Mouse (Mus musculus) heart, embryonic 11.5 days (tissue): ENCODE data around the gene Kcnn4. TPM values are rescaled to one million over a fixed set of nuclear protein-coding genes. Genes with fewer than 3 reads are reported as not detected.

Experiments used
- ATAC-seq: fragments of 200-750 bp; cut with Nextera tagmentation; replicated peaks from 2 replicates; pipeline ENCODE4 v1.8.0; 2017; ENCODE audit warnings: moderate library complexity; ENCODE audit not compliant: insufficient number of reproducible peaks, low FRiP score, low TSS enrichment
- H3K27ac ChIP-seq: fragments of 300-500 bp; sonication (generic); 2 replicates; pipeline ENCODE4 v1.5.1; 2014; ENCODE audit warnings: mild to moderate bottlenecking, low read depth, low read length
- H3K27me3 ChIP-seq: fragments of 300-500 bp; sonication (generic); 2 replicates; pipeline ENCODE4 v1.6.1; 2014; ENCODE audit warnings: mild to moderate bottlenecking, low read length, mixed read lengths; ENCODE audit not compliant: control insufficient read depth, insufficient read depth
- H3K36me3 ChIP-seq: fragments of 300-500 bp; sonication (generic); 2 replicates; pipeline ENCODE4 v1.6.1; 2014; ENCODE audit warnings: mild to moderate bottlenecking, low read length, moderate library complexity, mixed read lengths; ENCODE audit not compliant: control insufficient read depth, insufficient read depth
- H3K4me1 ChIP-seq: fragments of 300-500 bp; sonication (generic); 2 replicates; pipeline ENCODE4 v1.6.1; 2014; ENCODE audit warnings: low read length; ENCODE audit not compliant: control insufficient read depth, insufficient read depth
- H3K4me2 ChIP-seq: fragments of 300-500 bp; sonication (generic); 2 replicates; pipeline ENCODE4 v1.6.1; 2014; ENCODE audit warnings: mild to moderate bottlenecking, moderate library complexity
- H3K4me3 ChIP-seq: fragments of 300-500 bp; sonication (generic); 2 replicates; pipeline ENCODE4 v1.5.1; 2014; ENCODE audit warnings: low read depth, low read length
- H3K9ac ChIP-seq: fragments of 300-500 bp; sonication (generic); 2 replicates; pipeline ENCODE4 v1.6.1; 2014; ENCODE audit warnings: mild to moderate bottlenecking, low read depth, low read length, moderate library complexity
- H3K9me3 ChIP-seq: fragments of 300-500 bp; sonication (generic); replicated peaks from 2 replicates; pipeline ENCODE4 v1.6.1; 2016; ENCODE audit warnings: low read length; ENCODE audit not compliant: control insufficient read depth
- WGBS: fragments of 180-500 bp; shearing (Covaris S2); extraction: QIAGEN DNeasy Blood & Tissue Kit; methylation state at CpG from one replicate; pipeline ENCODE4 v1.1.7; 2014; ENCODE audit not compliant: insufficient replicate concordance; 5-methylcytosine and 5-hydroxymethylcytosine counted together
- polyA plus RNA-seq: library from polyadenylated mRNA; unstranded; fragments of >200 nt; fragmentation: Nextera tagmentation; extraction: Ambion mirVana; gene quantifications from 2 replicates; pipeline ENCODE4 v1.2.1, GENCODE M21; 2014

Gene Kcnn4
- polyA plus RNA-seq, 1 experiment from 2014 or later, result 11.2 TPM

DNA sequence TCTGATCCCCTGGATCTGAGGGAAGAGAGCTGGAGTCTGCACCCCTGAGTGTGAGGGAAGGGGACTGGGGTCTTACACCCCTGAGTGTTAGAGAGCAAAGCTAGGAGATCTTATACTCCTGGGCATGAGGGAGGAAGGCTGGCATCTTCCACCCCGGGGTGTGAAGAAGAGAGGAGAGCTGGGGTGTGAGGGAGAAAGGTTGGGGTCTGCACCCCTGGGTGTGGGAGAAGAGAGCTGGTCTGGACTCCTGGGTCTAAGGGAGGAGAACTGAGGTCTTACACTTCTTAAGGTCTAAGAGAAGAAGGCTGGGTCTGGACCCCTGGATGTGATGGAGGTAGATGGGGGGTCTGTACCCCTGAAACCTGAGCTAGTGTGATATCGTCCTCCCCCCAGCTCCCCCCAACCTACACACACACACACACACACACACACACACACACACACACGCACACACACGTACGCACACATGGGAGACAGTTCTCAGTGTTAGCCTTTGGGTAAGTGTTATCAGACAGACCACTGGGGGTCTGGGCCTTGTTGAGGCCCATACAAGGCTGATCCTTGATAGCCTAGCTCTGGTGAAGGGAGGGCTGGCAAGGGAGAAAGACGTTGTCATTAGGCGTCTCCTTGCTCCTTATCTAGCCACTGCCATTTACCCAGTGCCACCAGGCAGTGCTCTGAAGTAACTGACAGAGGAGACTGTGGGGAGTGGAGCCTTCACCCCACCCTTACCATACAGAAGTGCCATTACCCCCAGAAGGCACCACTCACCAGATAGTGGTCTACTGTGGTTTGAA, 1.1 kb downstream of the Kcnn4 start:
- peak overlapping the region; percentile 77 for H3K9ac ChIP-seq
- peak overlapping the region; percentile 33 for H3K4me3 ChIP-seq
- no peaks in the 10 kb centered on the region; the same call in 1 of the 2 replicates for H3K4me1 ChIP-seq
- H3K4me2 ChIP-seq, result peak overlapping the region; percentile 54
- ATAC-seq, result peak; percentile 71
- H3K27ac ChIP-seq, result peak overlapping the region; percentile 82
- H3K36me3 ChIP-seq, result no peaks in the 10 kb centered on the region
- H3K9me3 ChIP-seq, result no peaks in the 10 kb centered on the region
- WGBS, result 51% methylated on average over 7 of the region's 7 CpGs
- H3K27me3 ChIP-seq, result peaks cover 3% of the 10 kb centered on the region; the same call in 1 of the 2 replicates

DNA sequence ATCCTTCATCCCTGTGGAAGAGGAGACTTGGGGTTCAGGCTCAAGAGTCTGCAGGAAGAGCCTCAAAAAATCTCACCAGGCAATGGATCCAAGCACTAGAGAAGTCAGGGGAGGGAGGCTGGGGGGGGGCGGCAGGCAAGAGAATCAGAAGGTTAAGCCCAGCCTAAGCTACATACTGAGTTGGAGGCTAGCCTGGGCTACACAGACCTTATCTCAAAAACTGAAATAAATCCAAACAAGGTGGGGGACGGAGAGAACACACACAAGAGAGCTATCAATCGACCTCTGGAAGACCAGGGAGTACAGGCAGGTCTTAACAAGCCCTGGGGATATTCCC, 1.7 kb downstream of the Kcnn4 start:
- Histone ChIP-seq H3K27ac (peak overlapping the region; percentile 82), H3K9ac (peak overlapping the region; percentile 77), H3K36me3 (no peaks in the 10 kb centered on the region), H3K4me3 (peak overlapping the region; percentile 32; the same call in 1 of the 2 replicates), H3K9me3 (no peaks in the 10 kb centered on the region), H3K4me2 (peak overlapping the region; percentile 54), H3K4me1 (no peaks in the 10 kb centered on the region; the same call in 1 of the 2 replicates), H3K27me3 (peaks cover 3% of the 10 kb centered on the region; the same call in 1 of the 2 replicates)
- no peak for ATAC-seq
- 59% methylated on average over 3 of the region's 3 CpGs for WGBS

DNA sequence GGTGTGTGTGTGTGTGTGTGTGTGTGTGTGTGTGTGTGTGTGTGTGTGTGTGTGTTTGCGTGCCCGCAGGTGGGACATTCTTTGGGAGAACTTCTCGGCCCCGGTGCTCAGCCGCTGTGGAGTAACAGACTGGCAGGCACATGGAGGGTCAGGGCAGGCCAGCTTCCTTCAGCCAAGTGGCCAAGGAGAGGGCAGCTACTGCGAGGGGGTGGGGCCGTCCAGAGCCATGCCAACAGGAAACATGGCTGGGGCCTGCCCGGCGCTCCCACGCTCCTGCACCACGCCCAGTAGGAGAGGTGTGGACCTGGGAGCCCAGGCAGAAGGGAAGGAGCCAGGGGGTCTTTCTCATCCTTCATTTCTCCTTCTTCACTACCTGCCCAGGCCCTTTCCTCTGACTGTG, 2.2 kb downstream of the Kcnn4 start:
- Histone ChIP-seq H3K27me3 (peaks cover 5% of the 10 kb centered on the region), H3K4me1 (peaks cover 2% of the 10 kb centered on the region), H3K9me3 (no peaks in the 10 kb centered on the region), H3K9ac (peak overlapping the region; percentile 59), H3K4me3 (peak overlapping the region; percentile 17), H3K27ac (peak overlapping the region; percentile 64), H3K36me3 (no peaks in the 10 kb centered on the region), H3K4me2 (peak overlapping the region; percentile 54)
- 74% methylated on average over 10 of the region's 11 CpGs for WGBS
- ATAC-seq, result peak; percentile 44; the same call in 1 of the 2 replicates

DNA sequence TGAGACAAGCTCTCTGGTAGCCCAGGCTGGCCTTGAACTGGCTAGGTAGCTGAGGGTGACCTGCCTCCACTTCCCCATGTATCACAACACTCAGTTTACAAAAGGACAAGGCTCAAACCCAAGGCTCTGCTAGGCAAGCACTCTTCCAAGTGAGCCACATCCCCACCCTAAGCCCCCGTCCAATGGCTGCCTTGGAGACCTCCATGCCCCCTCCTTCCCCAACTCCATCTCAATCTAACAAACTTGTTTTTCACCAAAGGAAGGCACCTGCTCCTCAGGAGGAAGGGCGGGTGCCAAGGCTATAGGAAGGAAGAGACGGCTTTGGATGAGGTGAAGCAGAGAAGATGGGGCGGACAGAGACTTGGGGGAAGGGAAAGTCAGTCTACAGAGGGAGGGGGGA, 2.7 kb downstream of the Kcnn4 start:
- Histone ChIP-seq H3K27me3 (peaks cover 7% of the 10 kb centered on the region), H3K9ac (peak overlapping the region; percentile 59), H3K27ac (peak overlapping the region; percentile 64), H3K36me3 (no peaks in the 10 kb centered on the region), H3K4me1 (peaks cover 4% of the 10 kb centered on the region), H3K4me2 (peak overlapping the region; percentile 54), H3K4me3 (peak overlapping the region; percentile 17), H3K9me3 (no peaks in the 10 kb centered on the region)
- ATAC-seq, result no peak
- 67% methylated on average over 4 of the region's 4 CpGs for WGBS

DNA sequence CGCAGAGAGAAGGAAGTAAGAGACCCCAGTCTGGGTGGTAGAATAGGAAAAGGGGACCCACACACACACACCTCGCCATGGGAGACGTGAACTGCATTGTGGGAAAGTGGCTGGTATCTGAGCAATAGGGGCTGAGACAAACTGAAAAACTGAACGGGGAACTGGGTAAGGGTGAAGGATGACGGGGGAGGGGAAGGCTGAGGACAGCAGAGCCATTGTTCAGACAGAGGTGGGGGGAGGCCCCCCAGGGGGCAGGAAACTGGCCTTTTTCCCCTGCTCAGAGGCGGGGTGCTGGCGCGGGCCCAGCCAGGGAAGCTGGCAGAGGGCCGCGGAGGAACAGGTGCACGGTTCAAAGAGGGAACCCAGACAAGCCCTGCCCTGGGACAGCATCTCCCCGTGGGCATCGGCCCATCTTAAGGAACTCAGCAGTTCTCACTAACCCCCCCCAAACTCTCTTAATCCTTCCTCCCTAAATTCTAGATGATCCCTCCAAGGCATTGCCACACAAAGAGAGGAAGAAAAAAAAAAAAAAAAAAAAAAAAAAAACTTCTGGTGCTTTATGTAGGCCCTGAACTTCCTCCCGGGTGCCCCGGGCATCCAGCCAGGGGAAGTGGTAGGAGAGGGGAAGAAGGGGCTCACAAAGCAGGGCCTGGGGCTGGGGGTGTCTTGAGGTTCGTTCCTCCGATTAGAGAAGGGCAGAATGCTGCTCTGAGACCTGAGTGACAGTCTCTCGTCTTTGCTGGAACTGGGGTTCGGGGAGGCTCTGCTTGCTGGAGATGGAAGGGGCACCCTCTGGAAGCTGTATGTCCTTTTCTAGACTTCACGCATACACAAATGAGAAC, 3.7 kb downstream of the Kcnn4 start:
- peak overlapping the region; percentile 64; the same call in 1 of the 2 replicates for H3K27ac ChIP-seq
- WGBS, result 47% methylated on average over 19 of the region's 20 CpGs
- peak overlapping the region; percentile 58 for H3K9ac ChIP-seq
- no peak for ATAC-seq
- H3K4me1 ChIP-seq, result peaks cover 4% of the 10 kb centered on the region
- no peaks in the 10 kb centered on the region for H3K9me3 ChIP-seq
- no peaks in the 10 kb centered on the region for H3K36me3 ChIP-seq
- 0 out of 2 replicates have a peak overlapping the region, but pooled peaks have one; percentile 8 for H3K4me3 ChIP-seq
- peak overlapping the region; percentile 51 for H3K4me2 ChIP-seq
- peaks cover 12% of the 10 kb centered on the region for H3K27me3 ChIP-seq

DNA sequence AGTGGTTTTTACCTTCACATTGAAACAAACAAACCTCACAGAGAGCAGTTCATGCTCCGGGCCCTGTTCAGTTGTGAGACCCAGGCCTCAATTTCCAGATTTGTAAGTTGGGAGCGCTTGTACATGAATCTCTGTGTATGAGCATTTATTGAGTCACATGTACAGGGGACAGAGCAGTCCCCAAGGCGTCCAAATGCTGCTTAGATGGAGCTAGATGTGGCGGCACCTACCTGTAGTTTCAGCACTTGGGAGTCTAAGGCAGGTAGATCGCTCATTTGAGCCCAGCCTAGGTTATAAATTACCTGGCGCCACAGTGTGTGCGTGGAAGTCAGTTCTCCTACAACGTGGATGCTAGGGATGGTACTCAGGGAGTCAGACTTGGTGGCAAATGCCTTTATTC, 6.4 kb downstream of the Kcnn4 start:
- H3K9me3 ChIP-seq, result no peaks in the 10 kb centered on the region
- no peaks in the 10 kb centered on the region for H3K36me3 ChIP-seq
- H3K4me1 ChIP-seq, result peaks cover 4% of the 10 kb centered on the region
- no peak for ATAC-seq
- WGBS, result 80% methylated on average over 8 of the region's 8 CpGs
- no peak overlapping the region for H3K4me3 ChIP-seq
- peak overlapping the region; percentile 66; the same call in 1 of the 2 replicates for H3K9ac ChIP-seq
- H3K27ac ChIP-seq, result peak overlapping the region; percentile 76
- H3K4me2 ChIP-seq, result peak overlapping the region; percentile 64
- peaks cover 12% of the 10 kb centered on the region for H3K27me3 ChIP-seq

DNA sequence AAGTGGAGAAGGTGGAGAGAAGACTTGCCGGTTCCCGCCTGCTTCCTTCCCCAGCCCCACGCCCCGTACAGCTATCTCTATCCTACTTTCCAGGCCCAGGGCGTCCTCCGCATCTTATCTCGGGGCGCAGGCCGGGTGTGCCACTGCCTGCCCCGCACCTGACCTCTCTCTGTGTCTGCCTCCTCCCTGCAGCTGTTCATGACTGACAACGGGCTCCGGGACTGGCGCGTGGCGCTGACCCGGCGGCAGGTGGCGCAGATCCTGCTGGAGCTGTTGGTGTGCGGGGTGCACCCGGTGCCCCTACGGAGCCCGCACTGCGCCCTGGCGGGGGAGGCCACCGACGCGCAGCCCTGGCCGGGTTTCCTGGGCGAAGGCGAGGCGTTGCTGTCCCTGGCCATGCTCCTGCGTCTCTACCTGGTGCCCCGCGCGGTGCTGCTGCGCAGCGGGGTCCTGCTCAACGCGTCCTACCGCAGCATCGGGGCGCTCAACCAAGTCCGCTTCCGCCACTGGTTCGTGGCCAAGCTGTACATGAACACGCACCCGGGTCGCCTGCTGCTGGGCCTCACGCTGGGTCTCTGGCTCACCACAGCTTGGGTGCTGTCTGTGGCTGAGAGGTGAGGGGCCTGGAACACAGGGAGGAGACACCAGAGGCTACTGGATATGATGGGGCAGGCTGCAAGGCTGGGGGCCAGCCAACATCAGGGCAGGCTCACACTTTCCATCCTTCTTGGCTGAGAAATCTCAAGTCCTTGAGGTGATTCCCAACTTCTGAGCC, 7.2 kb downstream of the Kcnn4 start:
- H3K36me3 ChIP-seq, result no peaks in the 10 kb centered on the region
- H3K9me3 ChIP-seq, result no peaks in the 10 kb centered on the region
- H3K27ac ChIP-seq, result peak overlapping the region; percentile 76
- peaks cover 4% of the 10 kb centered on the region for H3K4me1 ChIP-seq
- peak overlapping the region; percentile 26 for H3K4me3 ChIP-seq
- 3% methylated on average over 49 of the region's 49 CpGs for WGBS
- ATAC-seq, result peak; percentile 91
- H3K9ac ChIP-seq, result peak overlapping the region; percentile 66
- peaks cover 12% of the 10 kb centered on the region for H3K27me3 ChIP-seq
- H3K4me2 ChIP-seq, result peak overlapping the region; percentile 64
